Mouse (Mus musculus) liver, embryonic 13.5 days (tissue): ENCODE results near the gene Kcne4. TPM values are rescaled to one million over a fixed set of nuclear protein-coding genes. Genes with fewer than 3 reads are reported as not detected.

Source experiments
- ATAC-seq: fragments of 200-750 bp; cut with Nextera tagmentation; 2 replicates; pipeline ENCODE4 v1.8.0; 2017; ENCODE audit warnings: low read depth, mild to moderate bottlenecking, moderate number of reproducible peaks, moderate library complexity
- DNase-seq: peaks from one replicate; pipeline ENCODE4 v3.0.0; 2022
- H3K27ac ChIP-seq: fragments of 300-500 bp; sonication (generic); 2 replicates; pipeline ENCODE4 v1.5.1; 2015; ENCODE audit warnings: moderate library complexity, mild to moderate bottlenecking, inconsistent platforms
- H3K27me3 ChIP-seq: fragments of 300-500 bp; sonication (generic); 2 replicates; pipeline ENCODE4 v1.6.1; 2015; ENCODE audit warnings: mild to moderate bottlenecking, inconsistent platforms
- H3K36me3 ChIP-seq: fragments of 300-500 bp; sonication (generic); 2 replicates; pipeline ENCODE4 v1.6.1; 2015; ENCODE audit warnings: mild to moderate bottlenecking, inconsistent platforms
- H3K4me1 ChIP-seq: fragments of 300-500 bp; sonication (generic); replicated peaks from 2 replicates; pipeline ENCODE4 v1.6.1; 2015; ENCODE audit warnings: inconsistent platforms
- H3K4me2 ChIP-seq: fragments of 300-500 bp; sonication (generic); 2 replicates; pipeline ENCODE4 v1.6.1; 2015; ENCODE audit warnings: inconsistent platforms, mild to moderate bottlenecking, moderate library complexity
- H3K4me3 ChIP-seq: fragments of 300-500 bp; sonication (generic); replicated peaks from 2 replicates; pipeline ENCODE4 v1.5.1; 2015; ENCODE audit warnings: mild to moderate bottlenecking, inconsistent platforms
- H3K9ac ChIP-seq: fragments of 300-500 bp; sonication (generic); 2 replicates; pipeline ENCODE4 v1.6.1; 2015; ENCODE audit warnings: mild to moderate bottlenecking, inconsistent platforms
- H3K9me3 ChIP-seq: fragments of 300-500 bp; sonication (generic); replicated peaks from 2 replicates; pipeline ENCODE4 v1.6.1; 2016; ENCODE audit warnings: inconsistent platforms
- WGBS: fragments of 180-500 bp; shearing (Covaris S2); methylation state at CpG from one replicate; pipeline ENCODE4 v1.1.7; 2015; ENCODE audit not compliant: insufficient replicate concordance; 5-methylcytosine and 5-hydroxymethylcytosine counted together
- polyA plus RNA-seq: library from polyadenylated mRNA; unstranded; fragments of >200 nt; fragmentation: Nextera tagmentation; extraction: Ambion mirVana; gene quantifications from 2 replicates; pipeline ENCODE4 v1.2.1, GENCODE M21; 2015

Kcne4 gene
- polyA plus RNA-seq, 1 experiment from 2014 or later, result 0.21 TPM

DNA sequence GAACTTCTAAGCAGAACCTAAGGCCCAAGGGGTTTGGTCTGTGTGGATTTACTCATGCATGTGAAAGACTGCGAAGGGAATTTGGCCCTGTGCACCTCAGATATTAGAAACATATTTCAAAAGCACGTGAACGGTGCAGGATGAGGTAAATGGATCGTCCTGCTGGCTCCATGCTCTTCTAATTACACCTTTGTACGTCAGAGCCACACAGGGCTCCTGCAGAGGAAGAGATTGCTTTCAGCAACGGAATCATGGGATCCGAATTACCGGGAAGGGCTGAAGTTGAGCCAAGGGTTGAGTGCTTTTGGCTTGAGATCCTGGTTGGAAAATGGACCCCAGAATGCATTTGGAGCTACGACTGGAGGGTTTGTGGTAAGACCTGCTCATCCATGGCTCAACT lies 4.6 kb downstream of the Kcne4 start:
- WGBS, result 73% methylated on average over 9 of the region's 9 CpGs
- DNase-seq (no peak), ATAC-seq (no peak)
- Histone ChIP-seq H3K9me3 (no peaks in the 10 kb centered on the region), H3K4me2 (no peak overlapping the region), H3K36me3 (no peaks in the 10 kb centered on the region), H3K27ac (no peak overlapping the region), H3K9ac (no peak overlapping the region), H3K4me3 (no peak overlapping the region), H3K27me3 (no peaks in the 10 kb centered on the region), H3K4me1 (no peaks in the 10 kb centered on the region)

DNA sequence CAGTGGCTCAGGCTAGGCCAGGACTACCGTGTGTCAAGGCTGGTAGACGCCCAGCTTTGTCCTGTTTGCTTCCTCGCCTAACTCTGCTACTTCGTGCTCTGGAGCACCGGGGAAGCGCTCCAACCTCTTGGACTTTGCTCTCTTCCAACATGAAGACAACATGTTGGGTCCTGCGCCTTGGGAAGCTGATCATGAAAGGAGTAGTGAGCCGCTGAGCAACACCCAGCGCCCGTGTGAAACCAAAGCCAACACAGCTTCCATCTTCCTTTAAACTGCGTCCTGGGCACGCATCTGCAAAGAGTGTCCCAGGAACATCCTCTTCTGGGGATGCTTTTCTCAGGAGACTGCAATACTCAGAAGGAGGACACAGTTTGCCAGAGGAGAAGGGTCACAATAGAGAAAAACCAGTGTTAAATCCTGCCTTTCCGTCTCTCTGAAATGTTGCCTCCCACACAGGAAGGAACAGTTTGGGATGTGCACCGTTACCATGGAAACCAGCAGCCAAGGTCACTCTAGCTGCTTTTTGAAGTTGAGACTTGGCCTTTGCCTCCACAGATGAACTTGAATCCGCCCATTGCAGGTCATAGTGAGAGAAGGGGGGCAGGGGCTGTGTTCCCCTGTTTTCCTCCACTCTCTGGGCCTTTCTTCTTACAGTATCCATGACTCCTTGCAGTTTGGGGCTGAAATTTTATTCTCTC lies 5.3 kb downstream of the Kcne4 start:
- H3K27me3 ChIP-seq, result no peaks in the 10 kb centered on the region
- no peaks in the 10 kb centered on the region for H3K36me3 ChIP-seq
- DNase-seq, result no peak
- H3K4me3 ChIP-seq, result no peak overlapping the region
- H3K9me3 ChIP-seq, result no peaks in the 10 kb centered on the region
- 70% methylated on average over 15 of the region's 15 CpGs for WGBS
- no peak overlapping the region for H3K9ac ChIP-seq
- H3K27ac ChIP-seq, result no peak overlapping the region
- no peak for ATAC-seq
- no peak overlapping the region for H3K4me2 ChIP-seq
- H3K4me1 ChIP-seq, result no peaks in the 10 kb centered on the region

DNA sequence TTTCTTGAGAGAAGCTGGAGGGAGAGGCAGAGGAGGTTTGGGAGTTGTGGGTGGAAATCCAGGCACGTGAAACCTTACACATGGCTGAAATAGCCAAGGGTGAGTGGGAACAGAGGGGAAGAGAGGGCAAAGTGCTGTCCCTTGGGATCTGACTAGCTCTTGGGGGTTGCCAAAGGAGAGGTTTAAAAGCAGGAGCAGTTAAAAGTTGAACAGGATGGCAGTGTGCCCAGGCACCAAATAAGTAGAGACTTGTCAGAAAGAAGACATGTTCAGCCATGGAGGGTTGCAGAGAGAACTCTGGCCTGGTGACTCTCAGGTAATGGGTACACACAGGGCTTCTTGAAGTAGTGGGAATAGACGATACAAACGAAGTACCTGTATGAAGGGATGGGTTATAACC lies 8.7 kb downstream of the Kcne4 start:
- Histone ChIP-seq H3K36me3 (no peaks in the 10 kb centered on the region), H3K27ac (no peak overlapping the region), H3K9ac (no peak overlapping the region), H3K4me3 (no peak overlapping the region), H3K9me3 (no peaks in the 10 kb centered on the region), H3K4me2 (no peak overlapping the region), H3K27me3 (no peaks in the 10 kb centered on the region), H3K4me1 (no peaks in the 10 kb centered on the region)
- DNase-seq (no peak), ATAC-seq (no peak)
- 46% methylated on average over 3 of the region's 3 CpGs for WGBS

DNA sequence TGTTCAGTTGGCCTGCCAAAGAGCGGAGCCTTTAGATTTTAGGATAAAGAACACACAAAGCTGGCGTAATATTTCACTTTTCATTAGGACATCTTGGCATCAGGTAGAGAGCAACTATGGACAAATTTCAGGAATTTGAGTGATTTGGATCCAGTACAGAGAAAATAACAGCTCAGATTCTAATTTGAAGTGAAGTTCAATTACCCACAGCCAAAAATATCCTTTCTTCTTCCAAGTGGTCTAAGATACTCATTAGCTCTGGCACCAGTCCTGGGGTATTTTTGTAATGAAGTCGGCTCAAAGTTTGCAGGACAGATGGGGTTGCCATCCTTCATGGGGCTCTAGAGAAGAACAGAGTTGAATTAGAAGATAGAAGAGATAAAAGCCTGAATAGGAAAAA lies 21.9 kb downstream of the Kcne4 start:
- Histone ChIP-seq H3K4me2 (no peak overlapping the region), H3K4me1 (no peaks in the 10 kb centered on the region), H3K27ac (no peak overlapping the region), H3K27me3 (no peaks in the 10 kb centered on the region), H3K9ac (no peak overlapping the region), H3K36me3 (no peaks in the 10 kb centered on the region), H3K4me3 (no peak overlapping the region), H3K9me3 (no peaks in the 10 kb centered on the region)
- ATAC-seq, result no peak
- WGBS, result 71% methylated on average over 3 of the region's 3 CpGs
- no peak for DNase-seq

DNA sequence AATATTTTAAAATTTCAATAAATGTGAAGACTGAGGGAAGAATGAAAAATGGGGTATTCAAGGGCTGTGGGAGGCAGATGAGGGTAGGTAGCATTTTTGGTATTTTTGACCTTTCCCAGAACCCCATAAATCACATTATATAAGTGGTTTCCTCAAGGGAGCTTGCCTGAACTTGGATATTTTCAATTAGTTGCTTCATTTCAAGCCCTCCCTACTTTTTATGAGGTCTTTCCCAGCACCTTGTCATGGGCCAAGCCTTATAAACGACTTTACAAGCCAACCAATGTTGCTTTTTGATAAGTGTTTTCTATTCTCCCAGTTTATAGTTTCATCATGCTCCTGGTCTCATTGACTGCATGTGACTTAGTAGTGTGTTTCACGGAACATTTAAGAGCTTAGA lies 24.2 kb downstream of the Kcne4 start:
- 41% methylated on average over 2 of the region's 2 CpGs for WGBS
- Histone ChIP-seq H3K27me3 (no peaks in the 10 kb centered on the region), H3K9me3 (no peaks in the 10 kb centered on the region), H3K4me1 (no peaks in the 10 kb centered on the region), H3K27ac (no peak overlapping the region), H3K36me3 (no peaks in the 10 kb centered on the region), H3K4me3 (no peak overlapping the region), H3K9ac (no peak overlapping the region), H3K4me2 (no peak overlapping the region)
- no peak for DNase-seq
- ATAC-seq, result no peak

DNA sequence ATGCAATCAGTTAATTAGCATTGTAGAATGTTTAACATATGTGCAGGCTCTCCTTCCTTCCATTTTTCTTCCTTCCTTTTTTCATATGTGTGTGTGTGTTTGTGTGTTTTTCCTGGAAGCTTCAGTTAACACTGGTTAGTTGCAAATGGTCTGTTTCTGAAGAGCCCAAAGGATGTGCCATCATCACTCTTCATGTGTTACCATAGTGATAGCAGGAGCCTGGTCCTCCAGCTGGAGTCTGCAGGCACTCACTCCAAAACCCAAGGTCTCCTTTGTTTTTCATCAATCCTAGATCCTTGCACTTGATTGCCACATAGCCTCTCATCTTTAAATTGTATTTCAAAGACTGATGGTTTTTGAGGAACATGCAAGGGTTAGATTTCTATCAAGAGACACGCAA lies 29.1 kb downstream of the Kcne4 start:
- Histone ChIP-seq H3K27ac (no peak overlapping the region), H3K9ac (no peak overlapping the region), H3K9me3 (no peaks in the 10 kb centered on the region), H3K4me2 (no peak overlapping the region), H3K4me3 (no peak overlapping the region), H3K27me3 (no peaks in the 10 kb centered on the region), H3K36me3 (no peaks in the 10 kb centered on the region), H3K4me1 (no peaks in the 10 kb centered on the region)
- no peak for DNase-seq
- 72% methylated on average over 1 of the region's 1 CpGs for WGBS
- ATAC-seq, result no peak

DNA sequence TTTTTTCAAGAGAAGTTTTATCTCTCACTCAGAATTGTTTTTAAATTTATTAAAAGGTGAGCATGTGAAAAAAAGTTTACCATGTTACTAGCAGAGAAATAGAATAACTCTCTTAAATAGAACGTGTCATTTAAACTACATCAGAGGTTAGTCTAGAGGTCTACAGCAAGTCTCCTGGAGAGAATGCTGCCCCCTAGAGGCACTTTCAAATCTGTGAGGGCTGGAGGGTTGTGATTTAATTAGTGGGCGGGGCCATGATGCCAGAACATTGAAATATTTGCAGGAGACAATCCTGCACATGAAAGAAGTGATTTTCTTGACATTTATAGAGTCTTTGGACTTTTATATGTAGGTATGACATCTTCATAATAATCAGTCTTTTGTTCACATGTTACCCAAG lies 29.9 kb downstream of the Kcne4 start:
- Histone ChIP-seq H3K27me3 (no peaks in the 10 kb centered on the region), H3K9ac (no peak overlapping the region), H3K4me2 (no peak overlapping the region), H3K9me3 (no peaks in the 10 kb centered on the region), H3K36me3 (no peaks in the 10 kb centered on the region), H3K4me3 (no peak overlapping the region), H3K4me1 (no peaks in the 10 kb centered on the region), H3K27ac (no peak overlapping the region)
- ATAC-seq, result no peak
- no peak for DNase-seq
- 26% methylated on average over 2 of the region's 2 CpGs for WGBS

DNA sequence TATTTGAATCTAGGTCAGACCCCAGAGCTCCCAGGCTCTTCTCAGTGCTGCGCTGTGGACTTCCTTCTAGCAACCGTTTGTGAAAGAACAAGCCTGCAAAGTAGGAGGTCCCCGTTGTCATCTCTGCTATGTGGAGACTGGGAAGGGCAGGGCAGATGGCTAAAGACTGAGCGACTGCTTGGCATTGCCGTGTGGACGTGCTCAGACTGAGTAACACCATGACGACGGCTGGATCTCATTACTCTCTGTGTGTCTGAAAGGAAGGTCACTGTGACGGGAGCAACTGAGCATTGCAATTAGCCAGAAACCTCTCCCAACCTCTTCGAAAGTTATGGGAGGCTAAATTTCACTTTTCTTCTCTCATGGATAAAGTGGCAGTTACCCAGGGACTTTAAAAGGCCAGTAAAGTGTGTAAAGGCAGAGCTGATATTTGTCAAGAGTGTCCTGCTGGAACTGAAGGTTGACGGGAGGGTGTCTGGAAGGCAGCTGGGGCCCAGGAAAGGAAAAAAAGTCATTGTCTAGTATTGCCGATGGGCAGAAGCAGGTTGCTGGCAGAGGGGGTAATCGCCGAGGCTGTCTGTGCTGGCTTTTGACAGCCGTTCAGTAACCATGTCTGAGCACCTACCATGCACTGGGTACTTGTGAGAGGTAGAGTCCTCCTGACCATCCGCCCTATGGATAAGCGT lies 36.0 kb downstream of the Kcne4 start:
- no peak overlapping the region for H3K4me3 ChIP-seq
- no peak for ATAC-seq
- no peak overlapping the region for H3K4me2 ChIP-seq
- no peak overlapping the region for H3K27ac ChIP-seq
- H3K9ac ChIP-seq, result no peak overlapping the region
- no peaks in the 10 kb centered on the region for H3K9me3 ChIP-seq
- 69% methylated on average over 17 of the region's 17 CpGs for WGBS
- H3K27me3 ChIP-seq, result no peaks in the 10 kb centered on the region
- no peaks in the 10 kb centered on the region for H3K4me1 ChIP-seq
- H3K36me3 ChIP-seq, result no peaks in the 10 kb centered on the region
- no peak for DNase-seq

DNA sequence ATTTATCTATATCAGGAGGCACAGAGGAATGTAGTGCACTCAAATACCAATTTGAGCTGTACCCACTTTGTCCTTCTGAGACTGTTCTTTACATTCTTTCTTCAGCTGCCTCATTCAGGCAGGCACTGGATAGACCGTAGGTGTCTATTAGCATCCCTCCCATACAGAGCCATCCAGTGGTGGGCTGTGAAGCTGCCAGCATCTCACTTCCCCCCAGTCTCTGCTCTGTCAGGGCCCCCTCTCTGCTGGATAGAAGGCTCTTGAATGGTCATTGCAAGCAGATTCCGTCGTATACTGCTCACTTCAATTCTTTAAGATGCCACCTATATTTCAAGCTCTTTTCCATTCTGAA lies 36.5 kb downstream of the Kcne4 start:
- ATAC-seq (no peak), DNase-seq (no peak)
- H3K4me3 ChIP-seq, result no peak overlapping the region
- H3K27me3 ChIP-seq, result no peaks in the 10 kb centered on the region
- no peaks in the 10 kb centered on the region for H3K4me1 ChIP-seq
- H3K27ac ChIP-seq, result no peak overlapping the region
- H3K36me3 ChIP-seq, result no peaks in the 10 kb centered on the region
- no peaks in the 10 kb centered on the region for H3K9me3 ChIP-seq
- WGBS, result 84% methylated on average over 3 of the region's 3 CpGs
- no peak overlapping the region for H3K9ac ChIP-seq
- H3K4me2 ChIP-seq, result no peak overlapping the region

DNA sequence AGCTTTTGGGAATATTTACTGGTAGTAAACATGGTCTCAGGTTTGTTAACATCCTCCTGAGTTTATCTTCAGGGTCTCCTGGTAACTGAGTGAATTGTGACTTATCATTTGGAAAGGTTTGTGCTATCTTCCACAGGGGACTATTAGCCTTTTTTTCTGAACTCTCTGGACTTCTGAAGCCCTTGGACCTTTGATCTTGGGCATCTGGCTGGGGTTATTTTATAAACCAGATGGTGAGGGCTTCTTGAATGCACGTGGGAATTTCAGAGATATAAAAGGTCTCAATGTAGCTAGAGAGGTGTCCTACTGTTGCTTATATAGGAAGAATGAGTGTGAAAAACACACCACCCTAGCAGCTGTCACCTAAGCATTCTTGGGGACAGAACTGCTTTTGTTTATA lies 37.7 kb downstream of the Kcne4 start:
- WGBS, result 27% methylated on average over 1 of the region's 1 CpGs
- DNase-seq (no peak), ATAC-seq (no peak)

DNA sequence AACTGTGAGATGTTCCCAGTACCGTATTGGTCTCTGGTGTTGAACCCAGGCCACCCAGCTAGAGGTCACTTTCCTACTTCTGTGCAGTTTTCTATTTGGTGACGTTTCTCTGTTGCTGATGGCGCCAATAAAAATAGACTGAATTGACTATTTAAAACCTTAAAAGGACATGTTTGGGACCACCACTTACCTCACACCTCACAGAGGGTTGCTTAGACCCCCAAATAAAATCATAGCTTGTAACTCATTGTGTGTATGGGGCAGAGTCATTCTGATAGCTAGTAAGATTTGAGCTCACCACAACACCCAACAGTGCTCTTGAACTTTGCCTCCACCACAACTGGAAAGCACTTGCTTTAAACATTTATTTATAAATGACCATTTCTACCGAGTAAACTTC lies 43.0 kb downstream of the Kcne4 start:
- no peak for DNase-seq
- H3K27ac ChIP-seq, result no peak overlapping the region
- no peak overlapping the region for H3K4me2 ChIP-seq
- 63% methylated on average over 4 of the region's 4 CpGs for WGBS
- no peaks in the 10 kb centered on the region for H3K36me3 ChIP-seq
- no peaks in the 10 kb centered on the region for H3K27me3 ChIP-seq
- ATAC-seq, result no peak
- H3K4me3 ChIP-seq, result no peak overlapping the region
- H3K9me3 ChIP-seq, result no peaks in the 10 kb centered on the region
- no peaks in the 10 kb centered on the region for H3K4me1 ChIP-seq
- no peak overlapping the region for H3K9ac ChIP-seq

More for the DNA sequence above, 37.7 kb downstream of the Kcne4 start:
- Histone ChIP-seq H3K9ac (no peak overlapping the region), H3K4me2 (no peak overlapping the region), H3K4me1 (no peaks in the 10 kb centered on the region), H3K4me3 (no peak overlapping the region), H3K27ac (no peak overlapping the region), H3K36me3 (no peaks in the 10 kb centered on the region), H3K27me3 (no peaks in the 10 kb centered on the region), H3K9me3 (no peaks in the 10 kb centered on the region)

DNA sequence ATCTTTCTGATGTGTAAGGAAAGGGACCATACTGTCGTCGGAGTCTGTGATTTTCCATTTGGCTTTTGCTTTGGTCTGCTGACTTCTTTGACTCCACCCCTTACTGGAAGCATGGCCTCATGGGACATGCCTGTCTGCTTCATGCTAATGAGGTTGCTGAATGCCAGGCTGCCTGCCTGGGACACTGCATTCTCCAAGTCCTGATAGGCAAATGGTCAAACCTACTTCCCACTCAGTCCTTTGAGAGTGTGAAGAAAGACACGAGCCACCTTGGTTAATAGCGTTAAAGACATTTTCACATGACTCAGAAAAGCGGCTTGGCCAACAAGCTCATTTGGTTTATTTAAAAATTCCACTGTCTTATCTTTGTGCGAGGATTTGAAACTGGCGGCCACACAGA lies 43.5 kb downstream of the Kcne4 start:
- H3K9me3 ChIP-seq, result no peaks in the 10 kb centered on the region
- 65% methylated on average over 7 of the region's 7 CpGs for WGBS
- H3K36me3 ChIP-seq, result no peaks in the 10 kb centered on the region
- H3K4me1 ChIP-seq, result no peaks in the 10 kb centered on the region
- no peak overlapping the region for H3K4me2 ChIP-seq
- H3K27me3 ChIP-seq, result no peaks in the 10 kb centered on the region
- no peak overlapping the region for H3K4me3 ChIP-seq
- no peak overlapping the region for H3K27ac ChIP-seq
- no peak for DNase-seq
- no peak for ATAC-seq
- H3K9ac ChIP-seq, result no peak overlapping the region
